Mouse (Mus musculus) hindbrain, embryonic 16.5 days (tissue): ENCODE measurements around the gene 4930518I15Rik. TPM values are rescaled to one million over a fixed set of nuclear protein-coding genes. Genes with fewer than 3 reads are reported as not detected.
A peak's percentile ranks its signal among the peaks of the same experiment; 100 is the strongest.
"Not testable (repeated sequence)": the region's sequence is repeated elsewhere in the genome, so short reads cannot be mapped to it uniquely, and the experiment has no call there.

Experiments
- ATAC-seq: fragments of 200-750 bp; cut with Nextera tagmentation; 2 replicates; pipeline ENCODE4 v1.8.0; 2017; ENCODE audit warnings: moderate TSS enrichment, moderate library complexity
- H3K27ac ChIP-seq: fragments of 300-500 bp; sonication (generic); 2 replicates; pipeline ENCODE4 v1.5.1; 2014; ENCODE audit warnings: low read depth, mild to moderate bottlenecking, control low read depth, low read length, moderate library complexity
- H3K27me3 ChIP-seq: fragments of 300-500 bp; sonication (generic); replicated peaks from 2 replicates; pipeline ENCODE4 v1.6.1; 2014; ENCODE audit warnings: low read length; ENCODE audit not compliant: control insufficient read depth, insufficient read depth
- H3K36me3 ChIP-seq: fragments of 300-500 bp; sonication (generic); 2 replicates; pipeline ENCODE4 v1.6.1; 2014; ENCODE audit warnings: mild to moderate bottlenecking, low read length, moderate library complexity, mixed read lengths; ENCODE audit not compliant: control insufficient read depth, insufficient read depth
- H3K4me1 ChIP-seq: fragments of 300-500 bp; sonication (generic); 2 replicates; pipeline ENCODE4 v1.6.1; 2014; ENCODE audit warnings: low read depth, low read length; ENCODE audit not compliant: control insufficient read depth, insufficient read depth
- H3K4me2 ChIP-seq: fragments of 300-500 bp; sonication (generic); 2 replicates; pipeline ENCODE4 v1.6.1; 2014; ENCODE audit warnings: mild to moderate bottlenecking, low read length, control low read depth, moderate library complexity
- H3K4me3 ChIP-seq: fragments of 300-500 bp; sonication (generic); 2 replicates; pipeline ENCODE4 v1.5.1; 2014; ENCODE audit warnings: mild to moderate bottlenecking, low read length, control low read depth, moderate library complexity
- H3K9ac ChIP-seq: fragments of 300-500 bp; sonication (generic); 2 replicates; pipeline ENCODE4 v1.6.1; 2014; ENCODE audit warnings: low read depth, mild to moderate bottlenecking, control low read depth, low read length, moderate library complexity
- H3K9me3 ChIP-seq: fragments of 300-500 bp; sonication (generic); 2 replicates; pipeline ENCODE4 v1.6.1; 2014; ENCODE audit warnings: mild to moderate bottlenecking, low read length, moderate library complexity; ENCODE audit not compliant: control insufficient read depth
- whole genome bisulfite sequencing: fragments of 180-500 bp; shearing (Covaris S2); extraction: QIAGEN DNeasy Blood & Tissue Kit; methylation state at CpG from one replicate; pipeline ENCODE4 v1.1.7; 2014; 5-methylcytosine and 5-hydroxymethylcytosine counted together
- polyA plus RNA-seq: library from polyadenylated mRNA; unstranded; fragments of >200 nt; fragmentation: Nextera tagmentation; extraction: Ambion mirVana; gene quantifications from 2 replicates; pipeline ENCODE4 v1.2.1, GENCODE M21; 2015

Gene 4930518I15Rik
- polyA plus RNA-seq: 6.9 and 8.1 TPM in 2 replicates

DNA sequence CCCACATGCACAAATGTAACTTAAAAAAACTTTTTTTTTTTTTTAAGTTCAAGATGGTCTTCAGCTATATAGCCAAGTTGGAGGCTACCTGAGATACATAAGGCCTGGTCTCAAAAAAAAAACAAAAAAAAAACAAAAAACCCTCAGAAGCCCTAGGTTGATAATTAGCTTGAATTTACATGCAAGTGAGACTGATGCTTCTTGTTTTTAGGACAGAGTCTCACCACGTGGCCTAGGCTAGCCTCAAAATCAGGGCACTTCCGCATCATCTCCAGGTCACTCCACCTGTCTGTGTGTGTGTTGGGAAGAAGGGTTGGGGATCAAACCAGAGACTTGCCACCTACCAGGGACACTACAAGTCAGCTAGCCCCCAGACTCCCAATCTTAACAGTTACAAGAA lies at the start of gene 4930518I15Rik:
4930518I15Rik (minus strand) TSS at position 112 of the 400 bp plus-strand sequence.
- ATAC-seq: no peak
- H3K9ac ChIP-seq: no peak within 1 kb of the TSS
- WGBS: 92% methylated on average over 2 of the region's 2 CpGs
- H3K4me1 ChIP-seq: peaks cover 11% of the 10 kb centered on the region
- H3K27me3 ChIP-seq: no peaks in the 10 kb centered on the region
- no peak within 1 kb of the TSS for H3K4me2 ChIP-seq
- no peaks in the 10 kb centered on the region for H3K36me3 ChIP-seq
- no peak within 1 kb of the TSS for H3K27ac ChIP-seq
- H3K4me3 ChIP-seq: no peak within 1 kb of the TSS
- H3K9me3 ChIP-seq: no peaks in the 10 kb centered on the region

DNA sequence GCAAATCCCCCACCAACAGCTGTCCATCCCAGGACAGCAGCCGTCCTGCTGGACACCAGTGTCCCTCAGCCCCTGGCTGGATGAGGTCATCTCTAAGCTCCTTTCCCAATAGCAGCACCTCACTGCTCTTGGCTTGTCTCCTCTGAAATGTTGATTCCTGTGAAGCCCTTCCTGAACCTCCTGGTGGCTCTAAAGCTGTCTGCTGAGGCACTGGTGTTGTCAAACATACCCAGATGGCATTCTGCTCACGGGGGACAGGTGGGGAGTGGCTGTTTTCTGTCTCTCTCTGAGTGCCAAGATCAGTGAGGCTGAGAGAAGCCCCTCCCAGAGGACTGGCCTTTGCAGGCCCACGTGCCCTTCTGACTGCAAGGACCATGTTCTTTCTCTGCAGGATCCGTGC lies 48.2 kb upstream of the 4930518I15Rik start:
- H3K27me3 ChIP-seq, ATAC-seq, H3K9me3 ChIP-seq, H3K27ac ChIP-seq, H3K4me2 ChIP-seq, H3K4me3 ChIP-seq, H3K9ac ChIP-seq, H3K36me3 ChIP-seq, H3K4me1 ChIP-seq: not testable (repeated sequence)
- WGBS: 42% methylated on average over 4 of the region's 4 CpGs

DNA sequence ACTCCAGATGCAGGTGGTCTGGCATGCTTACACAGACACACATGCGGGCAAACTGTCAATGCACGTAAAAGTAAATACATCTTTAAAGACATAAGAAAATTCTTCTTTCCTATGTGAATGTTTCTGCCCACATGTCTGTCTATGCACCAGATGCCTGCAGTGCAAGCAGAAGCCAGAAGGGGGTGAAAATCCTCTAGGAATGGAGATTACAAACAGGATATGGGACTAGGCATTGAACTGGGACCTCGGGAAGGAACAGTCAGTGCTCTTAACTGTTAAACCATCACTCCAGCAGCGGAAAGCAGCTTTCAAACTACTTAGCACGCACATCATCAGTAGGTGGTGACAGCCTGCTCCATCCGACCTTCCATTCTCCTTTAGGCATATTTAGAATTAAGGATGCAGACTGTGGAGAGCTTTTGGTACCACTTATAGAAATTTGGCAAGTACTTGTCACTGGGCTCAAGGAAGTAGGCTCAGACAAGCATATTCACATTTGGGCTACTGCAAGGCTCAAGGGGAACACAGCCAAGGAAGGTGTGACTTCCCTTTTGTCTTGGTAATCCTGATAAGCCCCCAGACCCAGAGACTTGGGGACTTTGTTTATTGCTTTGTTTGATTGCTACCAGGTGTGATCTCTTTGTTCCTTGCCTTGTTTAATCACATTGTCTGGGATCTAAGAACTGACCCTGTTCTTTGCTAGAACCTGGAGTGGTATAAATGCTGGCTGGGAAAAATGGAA lies 47.4 kb upstream of the 4930518I15Rik start:
- Histone ChIP-seq H3K4me3 (no peak overlapping the region), H3K4me1 (no peaks in the 10 kb centered on the region), H3K9me3 (no peaks in the 10 kb centered on the region), H3K36me3 (no peaks in the 10 kb centered on the region), H3K27ac (peak overlapping the region; percentile 23; the same call in 1 of the 2 replicates), H3K27me3 (no peaks in the 10 kb centered on the region), H3K9ac (no peak overlapping the region), H3K4me2 (no peak overlapping the region)
- WGBS: 33% methylated on average over 6 of the region's 6 CpGs
- ATAC-seq: no peak

DNA sequence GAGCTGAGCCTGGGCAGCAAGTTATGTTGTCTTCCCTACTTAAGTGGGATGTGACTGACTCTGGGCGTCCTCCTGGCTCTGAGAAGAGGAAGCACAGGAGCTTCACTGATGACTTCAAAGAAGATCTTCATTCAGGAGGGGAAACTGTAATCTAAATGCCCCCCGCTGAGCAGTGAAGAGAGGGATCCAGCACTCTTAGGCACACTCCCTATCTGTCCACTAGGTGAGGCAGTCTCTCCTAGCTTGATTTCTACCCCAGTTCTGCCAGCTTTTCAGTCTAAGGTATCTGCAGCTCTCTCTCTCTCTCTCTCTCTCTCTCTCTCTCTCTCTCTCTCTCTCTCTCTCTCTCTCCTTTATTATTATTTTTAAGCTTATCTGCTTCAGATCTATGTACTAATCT lies 45.6 kb upstream of the 4930518I15Rik start:
- no peaks in the 10 kb centered on the region for H3K4me1 ChIP-seq
- H3K9ac ChIP-seq: no peak overlapping the region
- no peaks in the 10 kb centered on the region for H3K36me3 ChIP-seq
- H3K4me2 ChIP-seq: no peak overlapping the region
- no peak overlapping the region for H3K4me3 ChIP-seq
- H3K27me3 ChIP-seq: no peaks in the 10 kb centered on the region
- no peak overlapping the region for H3K27ac ChIP-seq
- ATAC-seq: no peak
- WGBS: 21% methylated on average over 2 of the region's 2 CpGs
- no peaks in the 10 kb centered on the region for H3K9me3 ChIP-seq

DNA sequence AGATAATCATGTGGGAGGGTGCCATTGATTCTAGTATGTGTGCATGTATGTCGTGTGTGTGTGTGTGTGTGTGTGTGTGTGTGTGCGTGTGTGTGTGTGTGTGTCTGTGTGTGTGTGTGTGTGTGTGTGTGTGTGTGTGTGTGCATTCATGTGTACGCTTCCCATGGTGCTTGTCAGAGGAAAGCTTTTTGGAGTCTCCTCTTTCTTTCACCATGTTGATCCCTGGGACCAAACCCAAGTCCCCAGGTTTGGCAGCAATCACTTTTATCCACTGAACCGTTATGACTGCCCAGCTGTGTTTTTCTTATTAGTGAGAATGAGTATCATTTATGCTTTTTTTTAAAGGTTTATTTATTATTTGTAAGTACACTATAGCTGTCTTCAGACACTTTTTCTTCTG lies 44.7 kb upstream of the 4930518I15Rik start:
- not testable (repeated sequence) for H3K9ac ChIP-seq, H3K4me2 ChIP-seq, H3K27me3 ChIP-seq, H3K9me3 ChIP-seq, H3K27ac ChIP-seq, H3K36me3 ChIP-seq, H3K4me3 ChIP-seq, H3K4me1 ChIP-seq, ATAC-seq
- 68% methylated on average over 4 of the region's 4 CpGs for WGBS

DNA sequence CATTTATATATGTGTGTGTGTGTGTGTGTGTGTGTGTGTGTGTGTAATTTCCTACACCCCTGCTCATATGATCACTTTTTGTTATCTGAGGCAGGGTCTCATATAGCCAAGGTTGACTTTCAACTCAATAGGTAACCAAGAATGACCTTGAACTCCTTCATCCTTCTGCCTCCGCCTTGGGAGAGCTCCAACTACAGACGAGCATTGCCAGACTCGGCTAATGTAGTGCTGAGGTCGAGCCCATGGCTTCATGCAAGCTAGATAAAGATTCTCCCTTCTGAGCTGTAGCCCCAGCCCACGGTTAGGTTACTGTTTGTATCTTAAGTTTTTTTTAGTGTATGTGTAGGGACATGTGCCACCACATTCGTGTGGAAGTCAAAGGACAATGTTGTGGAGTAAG lies 44.1 kb upstream of the 4930518I15Rik start:
- Histone ChIP-seq H3K4me3 (no peak overlapping the region), H3K36me3 (no peaks in the 10 kb centered on the region), H3K9me3 (no peaks in the 10 kb centered on the region), H3K9ac (no peak overlapping the region), H3K27me3 (no peaks in the 10 kb centered on the region), H3K4me1 (no peaks in the 10 kb centered on the region), H3K4me2 (no peak overlapping the region), H3K27ac (no peak overlapping the region)
- ATAC-seq: no peak
- 82% methylated on average over 6 of the region's 6 CpGs for WGBS

DNA sequence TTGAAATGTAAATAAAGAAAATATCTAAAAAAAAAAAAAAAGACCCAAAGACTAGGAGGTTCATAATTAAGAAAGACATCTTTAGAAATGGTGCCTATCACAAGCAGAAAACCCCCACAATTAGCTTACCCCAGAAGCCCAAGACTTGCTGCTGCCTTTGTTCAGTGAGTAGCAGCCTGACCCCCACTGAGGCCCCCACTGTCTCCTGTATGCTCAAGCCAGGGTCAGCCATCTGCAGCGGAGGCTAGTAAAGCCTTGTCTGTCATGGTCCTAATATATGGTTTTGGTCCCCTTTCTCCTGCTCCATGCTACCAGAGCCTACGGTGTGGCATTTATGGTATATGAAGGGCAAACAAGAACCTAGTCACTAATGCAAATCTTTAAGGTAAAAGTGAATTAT lies 43.6 kb upstream of the 4930518I15Rik start:
- Histone ChIP-seq H3K27ac (no peak overlapping the region), H3K36me3 (no peaks in the 10 kb centered on the region), H3K4me2 (no peak overlapping the region), H3K9me3 (no peaks in the 10 kb centered on the region), H3K9ac (no peak overlapping the region), H3K27me3 (no peaks in the 10 kb centered on the region), H3K4me1 (no peaks in the 10 kb centered on the region), H3K4me3 (no peak overlapping the region)
- no peak for ATAC-seq
- 80% methylated on average over 2 of the region's 2 CpGs for WGBS

DNA sequence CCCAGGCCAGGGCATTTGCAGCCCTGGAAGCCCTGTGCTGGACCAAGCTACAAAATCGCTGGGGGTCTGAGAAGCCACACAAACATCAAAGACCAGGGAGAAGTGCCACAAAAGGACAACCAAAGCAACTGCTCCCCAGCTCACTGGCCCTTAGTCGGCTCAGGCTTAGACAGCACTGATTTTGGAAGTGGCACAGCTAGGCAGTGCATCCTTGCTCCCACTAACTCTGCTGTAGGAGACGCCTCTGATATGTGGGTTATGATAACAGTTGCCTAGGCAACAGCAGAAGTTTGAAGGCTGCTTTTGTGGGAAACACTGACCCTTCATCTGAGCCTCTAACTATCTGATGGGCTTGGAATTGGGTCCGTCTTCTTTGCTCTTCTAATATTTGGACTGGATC lies 41.4 kb upstream of the 4930518I15Rik start:
- 69% methylated on average over 4 of the region's 4 CpGs for WGBS
- Histone ChIP-seq H3K4me1 (no peaks in the 10 kb centered on the region), H3K27me3 (no peaks in the 10 kb centered on the region), H3K4me3 (no peak overlapping the region), H3K9ac (no peak overlapping the region), H3K27ac (no peak overlapping the region), H3K9me3 (no peaks in the 10 kb centered on the region), H3K36me3 (no peaks in the 10 kb centered on the region), H3K4me2 (no peak overlapping the region)
- no peak for ATAC-seq

DNA sequence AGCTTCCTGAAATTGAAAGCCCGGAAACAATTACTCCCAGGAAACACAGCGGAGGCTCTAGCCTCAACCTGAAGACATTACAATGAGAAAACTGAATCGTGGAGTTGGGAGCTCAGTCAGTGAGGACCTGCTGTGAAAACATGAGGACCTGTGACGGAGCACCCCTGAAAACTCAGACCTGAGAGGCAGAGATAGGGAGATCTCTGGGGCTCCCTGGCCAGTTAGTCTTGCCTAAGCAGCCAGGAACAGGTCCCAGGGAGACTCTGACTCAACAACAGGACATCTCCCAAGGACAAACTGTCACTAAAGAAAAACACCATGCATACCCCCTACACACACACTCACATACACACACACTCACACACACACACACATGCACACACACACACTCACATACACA lies 40.6 kb upstream of the 4930518I15Rik start:
- ATAC-seq: no peak
- 53% methylated on average over 4 of the region's 4 CpGs for WGBS
- H3K9ac ChIP-seq: no peak overlapping the region
- no peak overlapping the region for H3K4me2 ChIP-seq
- peak overlapping the region; percentile 39; the same call in 1 of the 2 replicates for H3K27ac ChIP-seq
- H3K36me3 ChIP-seq: no peaks in the 10 kb centered on the region
- no peaks in the 10 kb centered on the region for H3K4me1 ChIP-seq
- no peak overlapping the region for H3K4me3 ChIP-seq
- no peaks in the 10 kb centered on the region for H3K9me3 ChIP-seq
- H3K27me3 ChIP-seq: no peaks in the 10 kb centered on the region
